Mouse (Mus musculus) cortical plate, adult 2 months (tissue): ENCODE measurements around the gene Khdc1b. TPM values are rescaled to one million over a fixed set of nuclear protein-coding genes. Genes with fewer than 3 reads are reported as not detected.
A peak's percentile ranks its signal among the peaks of the same experiment; 100 is the strongest.

Experiments
- H3K27ac ChIP-seq: fragments of 200-500 bp; 2 replicates; pipeline ENCODE4 v1.5.1; 2012; ENCODE audit warnings: low read length, control low read depth, inconsistent platforms; ENCODE audit not compliant: insufficient read depth
- H3K4me1 ChIP-seq: fragments of 200-500 bp; 2 replicates; pipeline ENCODE4 v1.6.1; 2011; ENCODE audit warnings: low read length; ENCODE audit not compliant: control insufficient read depth, insufficient read depth
- H3K4me3 ChIP-seq: fragments of 200-500 bp; 2 replicates; pipeline ENCODE4 v1.5.1; 2011; ENCODE audit warnings: mild to moderate bottlenecking, low read length, control low read depth; ENCODE audit not compliant: insufficient read depth
- CTCF ChIP-seq: fragments of 200-500 bp; IDR thresholded peaks from 2 replicates; pipeline ENCODE4 v1.5.1; 2011; ENCODE audit warnings: mild to moderate bottlenecking, control low read depth, low read length; ENCODE audit not compliant: insufficient read depth; ENCODE audit errors: extremely low read depth
- POLR2A ChIP-seq: fragments of 200-500 bp; IDR thresholded peaks from 2 replicates; pipeline ENCODE4 v1.6.1; 2011; ENCODE audit warnings: mild to moderate bottlenecking, low read length, control low read depth; ENCODE audit not compliant: insufficient read depth; ENCODE audit errors: extremely low read depth
- polyA plus RNA-seq: library from polyadenylated mRNA; depleted of rRNA; stranded (reverse); fragments of >200 nt; gene quantifications from 2 replicates; pipeline ENCODE4 v1.2.3, GENCODE M21; 2012; rRNA removed

The Khdc1b gene
- polyA plus RNA-seq, 1 experiment: not detected

DNA sequence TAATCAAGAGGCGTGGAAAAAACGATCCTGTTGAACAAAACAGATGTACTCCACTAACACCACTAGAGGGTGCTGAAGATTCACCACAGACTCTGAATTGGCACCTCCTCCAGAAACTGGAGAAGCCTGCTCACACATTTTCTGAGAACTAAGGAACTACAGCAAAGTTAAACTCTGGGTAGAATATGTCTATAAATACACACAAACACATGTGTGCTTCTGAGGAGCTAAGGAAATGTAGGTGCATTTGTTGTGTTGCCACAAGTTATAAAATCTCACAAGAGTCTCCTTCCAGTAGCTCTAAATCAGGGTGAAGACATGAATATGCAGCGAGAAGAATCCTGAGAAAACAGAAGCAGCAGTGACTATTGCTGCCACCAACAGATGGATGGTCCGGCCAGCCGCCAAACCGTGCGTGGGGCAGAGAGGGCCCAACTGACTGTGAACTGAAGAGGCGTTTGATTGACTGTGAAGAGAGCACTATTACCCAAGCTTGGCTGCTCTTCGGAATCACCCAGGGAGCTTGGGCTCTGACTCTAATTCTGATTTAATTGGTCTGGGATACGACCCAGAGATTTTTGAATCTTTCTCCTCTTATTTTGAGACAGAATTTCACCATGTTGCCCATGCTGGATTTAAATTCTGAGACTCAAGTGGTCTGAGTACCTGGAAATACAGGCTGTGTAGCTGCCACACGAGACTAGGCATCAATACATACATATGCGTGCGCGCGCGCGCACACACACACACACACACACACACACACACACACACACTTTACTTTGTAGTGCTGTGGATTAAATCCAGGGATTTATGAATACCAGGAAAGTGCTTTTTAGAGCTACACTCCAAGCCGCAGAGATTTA is 28.2 kb downstream of the Khdc1b start:
- TF ChIP-seq POLR2A: no peak
- peak; percentile 78 for TF ChIP-seq CTCF
- Histone ChIP-seq H3K27ac (no peak overlapping the region), H3K4me1 (peaks cover 3% of the 10 kb centered on the region; the same call in 1 of the 2 replicates), H3K4me3 (no peak overlapping the region)

DNA sequence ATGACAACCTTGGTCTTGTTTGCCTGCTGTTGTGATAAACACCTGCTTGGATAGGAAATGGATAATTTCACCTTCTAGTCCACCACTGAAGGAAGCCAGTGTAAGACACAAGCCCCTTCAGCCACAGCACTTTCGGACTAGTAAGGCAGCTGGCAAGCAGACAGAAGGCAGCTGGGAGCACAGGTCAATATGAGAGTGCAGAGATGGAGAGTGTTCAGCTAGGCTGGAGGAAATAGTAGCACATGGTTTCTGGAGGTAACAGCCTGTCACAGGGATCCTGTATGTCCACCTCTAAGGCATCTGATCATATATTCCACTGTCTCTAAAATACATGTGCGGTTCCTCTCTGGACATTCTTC is 28.8 kb downstream of the Khdc1b start:
- H3K4me3 ChIP-seq: no peak overlapping the region
- H3K27ac ChIP-seq: no peak overlapping the region
- TF ChIP-seq POLR2A (no peak), CTCF (no peak)
- H3K4me1 ChIP-seq: peaks cover 3% of the 10 kb centered on the region; the same call in 1 of the 2 replicates

DNA sequence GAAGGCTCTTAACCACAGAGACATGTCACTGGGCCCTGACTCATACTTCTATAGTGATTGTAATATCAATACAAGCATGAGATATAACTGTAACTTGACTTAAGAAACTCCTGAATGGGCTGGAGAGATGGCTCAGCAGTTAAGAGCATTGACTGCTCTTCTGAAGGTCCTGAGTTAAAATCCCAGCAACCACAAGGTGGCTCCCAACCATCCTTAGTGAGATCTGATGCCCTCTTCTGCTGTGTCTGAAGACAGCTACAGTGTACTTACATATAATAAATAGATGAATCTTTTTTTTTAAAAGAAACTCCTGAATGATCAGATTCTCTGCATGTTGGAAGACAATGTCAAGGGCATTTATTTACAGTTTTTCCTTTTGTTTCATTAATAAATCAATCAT is 36.0 kb downstream of the Khdc1b start:
- TF ChIP-seq CTCF (peak; percentile 42), POLR2A (no peak)
- Histone ChIP-seq H3K4me1 (no peaks in the 10 kb centered on the region; the same call in 1 of the 2 replicates), H3K27ac (no peak overlapping the region), H3K4me3 (no peak overlapping the region)

DNA sequence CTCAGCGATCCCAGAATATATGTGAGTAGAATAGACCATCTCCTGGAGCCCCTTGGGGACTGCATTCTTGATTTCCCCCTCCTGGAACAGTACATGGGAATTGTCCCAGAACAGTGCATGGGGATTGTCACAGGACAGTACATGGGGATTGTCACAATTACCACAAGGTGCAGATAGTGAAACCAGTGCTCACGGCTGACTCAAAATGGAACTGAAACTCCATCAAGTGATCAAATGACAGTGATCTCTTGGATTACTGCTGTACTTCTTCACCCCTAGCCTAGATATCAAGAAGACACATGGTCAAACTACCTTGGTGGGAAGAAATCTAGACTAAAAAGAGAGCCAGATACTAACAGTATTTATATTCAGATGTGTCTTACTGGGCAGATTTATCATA is 42.3 kb downstream of the Khdc1b start:
- TF ChIP-seq POLR2A: no peak
- TF ChIP-seq CTCF: no peak
- Histone ChIP-seq H3K4me1 (no peaks in the 10 kb centered on the region; the same call in 1 of the 2 replicates), H3K27ac (no peak overlapping the region), H3K4me3 (no peak overlapping the region)

DNA sequence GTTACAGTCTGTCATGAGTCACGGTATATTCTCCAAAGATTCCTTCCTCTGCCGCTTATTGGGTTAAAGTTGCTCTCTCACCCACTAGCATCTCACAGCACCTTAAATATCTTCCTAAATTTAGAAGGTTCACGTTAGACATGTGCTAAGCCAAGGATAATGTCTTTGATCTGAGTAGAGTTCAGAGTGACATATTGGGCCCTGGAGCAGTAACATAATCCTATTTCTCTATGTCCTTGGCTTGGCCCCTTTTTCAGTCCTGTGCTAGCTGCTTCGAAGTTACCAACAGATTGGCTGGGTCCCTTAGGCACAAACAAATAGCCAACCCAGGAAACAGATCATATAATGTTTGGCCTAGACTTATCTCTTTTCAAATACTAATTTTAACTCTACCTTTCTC is 44.7 kb downstream of the Khdc1b start:
- no peaks in the 10 kb centered on the region; the same call in 1 of the 2 replicates for H3K4me1 ChIP-seq
- H3K4me3 ChIP-seq: no peak overlapping the region
- no peak for TF ChIP-seq CTCF
- TF ChIP-seq POLR2A: no peak
- no peak overlapping the region for H3K27ac ChIP-seq

DNA sequence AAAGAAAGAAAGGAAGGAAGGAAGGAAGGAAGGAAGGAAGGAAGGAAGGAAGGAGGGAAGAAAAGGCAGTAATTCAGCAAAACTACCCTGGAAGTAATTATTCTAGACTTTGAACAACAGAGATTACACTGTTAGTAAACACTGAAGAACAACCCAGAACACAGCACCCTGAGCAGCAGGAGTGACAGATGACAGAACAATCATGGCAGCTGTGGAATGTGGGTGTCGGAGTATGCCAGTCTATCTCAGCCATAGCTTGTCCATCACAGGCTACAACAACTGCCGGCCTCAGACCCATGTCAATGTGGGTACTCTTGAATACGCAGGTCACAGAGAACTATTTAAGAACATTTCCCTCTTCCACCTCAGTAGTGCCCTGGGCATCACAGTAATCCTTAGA is 48.3 kb downstream of the Khdc1b start:
- Histone ChIP-seq H3K27ac (no peak overlapping the region), H3K4me3 (no peak overlapping the region), H3K4me1 (no peaks in the 10 kb centered on the region)
- TF ChIP-seq CTCF (no peak), POLR2A (no peak)

DNA sequence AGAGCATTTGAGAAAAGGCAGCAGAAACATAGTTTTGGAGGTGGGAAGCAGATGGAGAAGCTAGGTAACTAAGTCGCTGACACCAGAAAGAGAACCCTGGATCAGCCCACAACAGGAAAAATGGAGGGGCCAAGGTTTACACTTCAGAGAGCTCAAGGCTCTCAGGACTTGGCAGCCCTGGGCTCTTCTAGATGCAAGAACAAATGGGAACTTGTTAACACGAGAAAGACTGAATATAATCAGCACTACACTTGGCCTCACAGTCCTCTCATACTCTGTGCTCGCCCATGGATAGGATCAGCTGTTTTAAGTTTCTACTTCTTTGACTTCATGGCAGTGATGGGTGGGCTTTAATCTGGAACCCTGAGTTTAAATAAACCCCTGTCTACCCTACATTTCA is 51.5 kb downstream of the Khdc1b start:
- Histone ChIP-seq H3K27ac (no peak overlapping the region), H3K4me1 (no peaks in the 10 kb centered on the region), H3K4me3 (no peak overlapping the region)
- TF ChIP-seq POLR2A (no peak), CTCF (no peak)

Other genes with a start within 250 kb of the Khdc1b start
- 69.6 and 70.2 TPM in 2 replicates for gene Tmem14a, start 165.0 kb upstream of the Khdc1b start, polyA plus RNA-seq
- 3.4 and 3.5 TPM in 2 replicates for gene Gsta3, start 143.0 kb upstream of the Khdc1b start, polyA plus RNA-seq
- gene Khdc1a, start 33.9 kb upstream of the Khdc1b start, polyA plus RNA-seq: not detected in 2 replicates
- gene Khdc1c, start 15.2 kb upstream of the Khdc1b start, polyA plus RNA-seq: not detected in 2 replicates